Mouse (Mus musculus): ENCODE measurements around the gene Pkn1.

DNA sequence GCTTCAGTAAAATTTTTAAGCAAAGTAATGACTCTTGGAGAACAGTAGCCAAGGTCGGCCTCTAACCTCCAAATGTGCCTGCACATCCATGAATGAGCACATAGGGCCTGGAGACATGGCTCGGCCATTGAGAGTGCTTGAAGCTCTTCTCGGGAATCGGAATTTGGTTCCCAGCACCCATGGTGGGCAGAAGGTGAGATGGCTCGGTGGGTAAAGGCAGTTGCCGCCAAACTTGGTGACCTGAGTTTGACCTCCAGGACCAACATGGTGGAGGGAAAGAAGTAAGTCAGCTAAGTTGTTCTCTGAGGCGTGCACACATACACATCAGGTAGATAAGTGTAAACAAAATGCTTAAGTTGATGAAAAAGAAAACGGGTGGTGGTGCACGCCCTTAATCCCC lies 42.9 kb downstream of the Pkn1 start:
- TF ChIP-seq POLR2A (IDR thresholded peaks at IDR 0.05; ENCODE audit: control insufficient read depth in 1 of 2, insufficient read depth in 1 of 2, low read depth in 1 of 2, low read length in 2 of 2, poor library complexity in 1 of 2) (no peak), USF1 (IDR thresholded peaks at IDR 0.05; ENCODE audit: low read depth, low read length) (no peak), CTCF (IDR thresholded peaks at IDR 0.05 in 2 of 3, conservative IDR thresholded peaks at IDR 0.05 in 1 of 3; ENCODE audit: control insufficient read depth in 1 of 3, insufficient read depth in 1 of 3, low read depth in 2 of 3, low read length in 3 of 3, poor library complexity in 1 of 3, severe bottlenecking in 1 of 3) (no peak), TBP (IDR thresholded peaks at IDR 0.05; ENCODE audit: low read depth, low read length) (no peak)
